Mouse (Mus musculus) ES-E14 (cell line): ENCODE data around the gene Sox12.

Experiments
- HCFC1 ChIP-seq: IDR thresholded peaks from 2 replicates; pipeline ENCODE4 v1.6.1; 2012; ENCODE audit warnings: low read length, inconsistent platforms, borderline replicate concordance; ENCODE audit not compliant: insufficient read depth
- ZC3H11A ChIP-seq: IDR thresholded peaks from 2 replicates; pipeline ENCODE4 v1.6.1; 2012; ENCODE audit warnings: low read depth, mild to moderate bottlenecking, inconsistent platforms, low read length, borderline replicate concordance

DNA sequence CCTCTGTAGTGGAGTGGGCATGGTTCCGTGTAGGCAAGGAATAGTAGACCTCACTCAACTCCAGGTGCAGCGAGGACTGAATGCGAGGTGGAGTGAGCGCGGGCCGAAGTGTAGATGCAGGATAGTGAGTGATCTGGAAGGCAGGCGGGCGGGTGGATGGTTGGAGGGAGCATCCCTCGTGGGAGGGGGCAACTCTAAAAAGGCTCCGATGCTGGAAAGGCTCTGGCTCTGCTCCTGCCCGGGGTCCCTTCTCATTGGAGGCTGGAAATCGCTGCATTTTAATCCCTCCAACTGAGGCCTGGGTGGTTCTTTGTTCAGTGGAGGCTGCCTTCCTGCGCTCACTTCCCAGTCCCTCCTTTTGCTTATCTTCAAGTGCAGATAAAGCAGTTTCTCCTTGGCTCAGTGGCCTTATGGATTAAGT, 1.3 kb upstream of the Sox12 start:
- no peak for TF ChIP-seq ZC3H11A
- TF ChIP-seq HCFC1 = no peak; the same call in 1 of the 2 replicates
